Mouse (Mus musculus): Measurements from ENCODE around the gene Six1. TPM values are rescaled to one million over a fixed set of nuclear protein-coding genes. Genes with fewer than 3 reads are reported as not detected.
"Not testable (repeated sequence)": the region's sequence is repeated elsewhere in the genome, so short reads cannot be mapped to it uniquely, and the experiment has no call there.

Six1 gene
- polyA plus RNA-seq, 1 experiment from 2014 or later, result 1.9 TPM

DNA sequence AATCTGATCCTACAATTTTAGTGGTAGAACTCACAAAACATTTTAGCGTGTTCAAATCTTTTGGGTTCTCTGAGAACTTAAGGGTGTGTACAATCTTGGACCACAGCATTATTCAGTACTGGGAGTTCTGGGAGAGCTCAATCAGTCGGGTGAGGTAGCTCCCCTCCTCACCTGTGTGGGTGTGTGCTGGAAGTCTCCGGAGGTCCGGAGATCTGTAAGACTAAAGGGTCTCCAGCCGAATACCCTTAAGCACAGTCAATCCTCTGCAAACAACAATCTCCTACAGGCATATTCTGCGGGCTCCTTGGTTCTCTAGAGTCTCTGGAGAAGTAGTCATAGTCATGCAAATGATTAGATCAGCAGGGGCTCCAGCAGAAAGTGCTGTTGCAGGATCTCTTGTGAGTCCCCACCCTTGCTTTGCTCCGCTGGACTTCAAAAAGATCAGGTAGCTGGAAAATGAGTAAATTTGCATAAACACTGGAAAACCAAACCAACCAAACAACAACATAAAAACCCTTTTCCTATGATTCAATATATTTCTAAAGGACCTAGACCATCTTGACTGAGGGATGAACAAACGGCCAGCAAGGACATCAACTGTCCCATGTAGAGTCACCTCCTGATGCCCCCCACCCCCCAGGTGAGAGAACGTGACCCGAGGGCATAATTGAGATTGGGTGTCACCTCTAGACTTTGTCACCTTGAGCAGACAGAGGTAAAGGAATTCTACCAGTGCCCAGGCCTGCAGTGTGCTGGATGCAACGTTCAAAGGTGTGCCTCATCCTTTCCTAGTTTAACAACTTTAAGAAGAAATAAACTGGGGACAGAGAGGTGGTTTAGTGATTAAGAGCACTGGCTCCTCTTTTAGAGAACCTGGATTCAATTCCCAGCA, 32.3 kb upstream of the Six1 start:
- no peak overlapping the region for H3K4me3 ChIP-seq (replicated peaks; ENCODE audit: low read length)
- H3K9me3 ChIP-seq (replicated peaks; ENCODE audit: control insufficient read depth, low read length), result no peaks in the 10 kb centered on the region
- H3K27me3 ChIP-seq (ENCODE audit: control insufficient read depth, insufficient read depth, low read length), result 0 out of 2 replicates have a peak, but pooled peaks cover 5% of the 10 kb centered on the region
- no peaks in the 10 kb centered on the region for H3K4me1 ChIP-seq (ENCODE audit: control insufficient read depth, insufficient read depth, low read length)
- ATAC-seq (ENCODE audit: insufficient read depth, low FRiP score), result no peak
- WGBS, result 29% methylated on average over 11 of the region's 11 CpGs
- H3K27ac ChIP-seq (ENCODE audit: low read length), result no peak overlapping the region
- no peak overlapping the region for H3K4me2 ChIP-seq (ENCODE audit: low read depth, low read length)
- H3K36me3 ChIP-seq (ENCODE audit: control insufficient read depth, insufficient read depth, low read length), result no peaks in the 10 kb centered on the region
- no peak overlapping the region for H3K9ac ChIP-seq (ENCODE audit: low read length)

- ATAC-seq (ENCODE audit: insufficient read depth, low FRiP score), result no peak
- H3K4me1 ChIP-seq (ENCODE audit: control insufficient read depth, insufficient read depth, low read length), result no peaks in the 10 kb centered on the region
Observed at GRCm38 (mm10) chr12:73083773-73084172, 30.1 kb upstream of the Six1 start.

DNA sequence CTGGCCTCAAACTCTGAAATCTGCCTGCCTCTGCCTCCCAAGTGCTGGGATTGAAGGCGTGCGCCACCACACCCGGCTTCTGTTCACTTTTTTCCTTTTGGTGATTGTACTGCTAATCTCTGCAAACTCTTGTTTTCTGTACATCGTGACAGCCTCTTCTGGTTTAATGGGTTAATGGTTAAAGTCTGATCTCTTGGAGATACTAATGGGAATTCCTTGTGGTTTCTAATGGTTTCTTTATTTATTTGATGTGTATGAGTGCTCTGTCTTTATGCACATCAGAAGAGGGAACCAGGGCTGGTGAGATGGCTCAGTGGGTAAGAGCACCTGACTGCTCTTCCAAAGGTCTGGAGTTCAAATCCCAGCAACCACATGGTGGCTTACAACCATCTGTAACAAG, 28.1 kb upstream of the Six1 start:
- H3K27ac ChIP-seq (ENCODE audit: low read length); H3K4me3 ChIP-seq (replicated peaks; ENCODE audit: low read length); H3K4me1 ChIP-seq (ENCODE audit: control insufficient read depth, insufficient read depth, low read length); H3K9ac ChIP-seq (ENCODE audit: low read length); H3K4me2 ChIP-seq (ENCODE audit: low read depth, low read length); H3K9me3 ChIP-seq (replicated peaks; ENCODE audit: control insufficient read depth, low read length); H3K36me3 ChIP-seq (ENCODE audit: control insufficient read depth, insufficient read depth, low read length); H3K27me3 ChIP-seq (ENCODE audit: control insufficient read depth, insufficient read depth, low read length); ATAC-seq (ENCODE audit: insufficient read depth, low FRiP score): not testable (repeated sequence)
- 85% methylated on average over 4 of the region's 4 CpGs for WGBS

More at GRCm38 (mm10) chr12:73083773-73084172, 30.1 kb upstream of the Six1 start:
- Histone ChIP-seq H3K4me2 (ENCODE audit: low read depth, low read length) (no peak overlapping the region), H3K36me3 (ENCODE audit: control insufficient read depth, insufficient read depth, low read length) (no peaks in the 10 kb centered on the region), H3K4me3 (replicated peaks; ENCODE audit: low read length) (no peak overlapping the region), H3K9me3 (replicated peaks; ENCODE audit: control insufficient read depth, low read length) (no peaks in the 10 kb centered on the region), H3K27ac (ENCODE audit: low read length) (no peak overlapping the region), H3K27me3 (ENCODE audit: control insufficient read depth, insufficient read depth, low read length) (0 out of 2 replicates have a peak, but pooled peaks cover 5% of the 10 kb centered on the region), H3K9ac (ENCODE audit: low read length) (no peak overlapping the region)
- WGBS, result 68% methylated on average over 4 of the region's 4 CpGs

DNA sequence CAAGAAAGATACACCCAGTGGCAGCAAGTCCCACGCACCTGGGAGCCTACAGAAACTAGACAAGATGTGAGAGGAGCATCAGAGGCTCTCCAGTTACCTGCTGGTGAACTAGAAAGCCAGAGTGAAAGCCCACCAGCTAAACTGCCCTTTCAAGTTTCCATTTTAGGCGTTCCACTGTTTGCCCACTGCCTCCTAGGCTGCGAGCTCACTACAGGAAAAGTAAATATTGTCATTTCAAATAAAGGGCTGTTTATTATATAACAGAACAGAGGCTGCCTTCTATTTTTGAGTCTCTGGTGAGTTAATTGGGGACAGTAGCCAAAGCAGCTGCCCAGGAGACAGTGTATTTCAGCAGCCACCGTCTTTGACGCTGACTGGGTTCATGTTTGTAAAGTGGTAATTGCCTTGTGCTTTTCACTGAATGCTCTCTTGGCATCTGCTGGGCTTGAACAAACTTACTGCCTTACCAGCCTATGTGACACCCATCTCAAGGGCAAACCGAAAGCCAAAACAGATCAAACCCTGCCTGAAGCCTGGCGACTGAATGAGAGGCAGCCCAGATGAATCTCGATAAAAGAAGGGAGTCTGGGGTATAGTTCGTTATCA, 7.2 kb upstream of the Six1 start:
- Histone ChIP-seq H3K9ac (ENCODE audit: low read length) (no peak overlapping the region), H3K27me3 (ENCODE audit: control insufficient read depth, insufficient read depth, low read length) (peaks cover 16% of the 10 kb centered on the region), H3K36me3 (ENCODE audit: control insufficient read depth, insufficient read depth, low read length) (no peaks in the 10 kb centered on the region), H3K4me3 (replicated peaks; ENCODE audit: low read length) (no peak overlapping the region), H3K4me1 (ENCODE audit: control insufficient read depth, insufficient read depth, low read length) (no peaks in the 10 kb centered on the region; the same call in 1 of the 2 replicates), H3K27ac (ENCODE audit: low read length) (no peak overlapping the region), H3K4me2 (ENCODE audit: low read depth, low read length) (0 out of 2 replicates have a peak overlapping the region, but pooled peaks have one; percentile 21), H3K9me3 (replicated peaks; ENCODE audit: control insufficient read depth, low read length) (no peaks in the 10 kb centered on the region)
- ATAC-seq (ENCODE audit: insufficient read depth, low FRiP score), result no peak
- 39% methylated on average over 9 of the region's 9 CpGs for WGBS

- H3K9me3 ChIP-seq (replicated peaks; ENCODE audit: control insufficient read depth, low read length), result no peaks in the 10 kb centered on the region
- H3K4me3 ChIP-seq (replicated peaks; ENCODE audit: low read length), result no peak overlapping the region
- H3K4me1 ChIP-seq (ENCODE audit: control insufficient read depth, insufficient read depth, low read length), result no peaks in the 10 kb centered on the region; the same call in 1 of the 2 replicates
- H3K4me2 ChIP-seq (ENCODE audit: low read depth, low read length), result no peak overlapping the region
- H3K9ac ChIP-seq (ENCODE audit: low read length), result no peak overlapping the region
- H3K36me3 ChIP-seq (ENCODE audit: control insufficient read depth, insufficient read depth, low read length), result no peaks in the 10 kb centered on the region
- 78% methylated on average over 6 of the region's 6 CpGs for WGBS
- H3K27me3 ChIP-seq (ENCODE audit: control insufficient read depth, insufficient read depth, low read length), result peaks cover 46% of the 10 kb centered on the region
- no peak for ATAC-seq (ENCODE audit: insufficient read depth, low FRiP score)
- H3K27ac ChIP-seq (ENCODE audit: low read length), result no peak overlapping the region
Observed at GRCm38 (mm10) chr12:73057492-73057891, 3.8 kb upstream of the Six1 start.

GRCm38 (mm10) chr12:73055451-73055850, 1.8 kb upstream of the Six1 start:
- Histone ChIP-seq H3K27ac (ENCODE audit: low read length) (no peak overlapping the region), H3K4me3 (replicated peaks; ENCODE audit: low read length) (no peak overlapping the region), H3K9ac (ENCODE audit: low read length) (no peak overlapping the region), H3K4me2 (ENCODE audit: low read depth, low read length) (no peak overlapping the region), H3K4me1 (ENCODE audit: control insufficient read depth, insufficient read depth, low read length) (no peaks in the 10 kb centered on the region), H3K27me3 (ENCODE audit: control insufficient read depth, insufficient read depth, low read length) (peaks cover 60% of the 10 kb centered on the region), H3K9me3 (replicated peaks; ENCODE audit: control insufficient read depth, low read length) (no peaks in the 10 kb centered on the region), H3K36me3 (ENCODE audit: control insufficient read depth, insufficient read depth, low read length) (no peaks in the 10 kb centered on the region)
- no peak for ATAC-seq (ENCODE audit: insufficient read depth, low FRiP score)
- 17% methylated on average over 5 of the region's 5 CpGs for WGBS

DNA sequence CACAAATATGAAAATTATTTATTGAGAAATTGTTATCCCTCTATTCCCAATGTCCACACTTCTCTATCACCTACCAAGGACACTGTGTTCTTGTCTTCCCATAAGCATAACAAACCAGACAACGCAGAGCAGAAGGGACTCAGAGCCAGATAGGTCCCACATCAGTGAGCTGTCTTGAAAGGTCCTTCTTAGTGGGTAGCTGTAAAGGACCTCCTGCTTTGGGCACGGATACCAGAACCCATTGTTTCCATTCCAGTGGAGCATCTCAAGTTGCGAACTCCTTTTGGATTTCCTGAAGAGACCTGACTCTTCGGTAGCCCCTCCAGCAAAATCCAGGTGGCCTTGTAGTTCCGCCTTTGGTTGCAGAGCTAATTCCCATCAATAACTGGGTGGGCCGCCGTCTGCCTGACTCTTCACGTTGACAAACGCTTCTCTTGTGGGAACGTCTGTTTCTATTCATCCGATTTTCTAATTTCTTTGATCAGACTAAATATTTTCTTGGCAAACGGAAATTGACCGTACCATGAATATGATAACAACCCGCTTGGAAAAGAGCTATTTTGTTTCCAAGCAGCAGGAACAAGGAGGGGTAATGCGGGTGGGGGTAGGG, 994 bp upstream of the Six1 start:
- Histone ChIP-seq H3K4me3 (replicated peaks; ENCODE audit: low read length) (no peak overlapping the region), H3K27ac (ENCODE audit: low read length) (no peak overlapping the region), H3K4me1 (ENCODE audit: control insufficient read depth, insufficient read depth, low read length) (no peaks in the 10 kb centered on the region), H3K9me3 (replicated peaks; ENCODE audit: control insufficient read depth, low read length) (no peaks in the 10 kb centered on the region), H3K4me2 (ENCODE audit: low read depth, low read length) (no peak overlapping the region), H3K9ac (ENCODE audit: low read length) (no peak overlapping the region), H3K27me3 (ENCODE audit: control insufficient read depth, insufficient read depth, low read length) (peaks cover 67% of the 10 kb centered on the region), H3K36me3 (ENCODE audit: control insufficient read depth, insufficient read depth, low read length) (no peaks in the 10 kb centered on the region)
- 19% methylated on average over 15 of the region's 15 CpGs for WGBS
- no peak for ATAC-seq (ENCODE audit: insufficient read depth, low FRiP score)

DNA sequence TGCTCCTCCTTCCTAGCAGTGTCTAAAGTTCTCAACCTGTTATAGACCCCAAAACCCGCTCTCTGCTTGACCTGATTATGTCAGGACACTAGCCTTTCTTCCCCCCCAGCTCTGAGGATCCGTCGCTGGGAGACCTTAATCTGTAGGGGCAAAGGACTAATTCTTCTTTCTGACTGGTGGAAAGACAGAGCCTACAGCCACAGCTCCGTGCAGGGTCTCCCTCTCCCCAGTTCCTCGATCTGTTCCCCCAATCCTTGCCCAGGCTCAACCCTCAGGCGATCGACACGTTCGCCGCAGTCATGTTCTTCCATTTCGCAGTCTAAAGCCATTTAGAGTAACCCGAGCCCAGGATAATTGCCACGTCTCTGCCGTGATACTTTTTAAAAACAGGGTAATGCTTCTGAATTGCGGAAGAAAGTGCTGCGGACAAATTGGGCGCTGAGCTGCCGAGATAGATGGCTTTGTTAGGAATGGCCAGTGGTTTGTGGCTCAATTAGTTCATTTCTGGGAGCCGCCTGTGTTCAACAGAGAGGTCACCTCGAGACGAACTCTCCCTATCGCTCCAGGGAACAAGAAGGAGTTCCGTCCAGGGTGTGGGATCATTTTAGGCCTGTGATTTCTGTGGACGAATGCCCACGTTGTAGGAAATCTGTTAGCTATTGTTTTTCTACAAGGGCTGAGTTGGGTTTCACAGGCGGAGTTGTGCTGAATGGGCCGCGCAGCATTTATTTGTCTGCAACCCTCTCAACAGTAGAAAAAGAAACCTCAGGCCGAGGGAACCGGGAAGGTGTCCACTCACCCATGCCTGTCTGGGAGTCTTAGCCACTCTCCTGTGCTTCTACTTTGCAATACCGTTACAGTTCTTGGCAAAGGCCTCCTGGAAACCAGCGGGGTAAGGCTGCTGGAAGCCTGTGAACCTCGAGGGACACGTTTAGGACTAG, 766 bp downstream of the Six1 start:
- ATAC-seq (ENCODE audit: insufficient read depth, low FRiP score), result no peak

More for the DNA sequence above, 766 bp downstream of the Six1 start:
- H3K9ac ChIP-seq (ENCODE audit: low read length), result no peak overlapping the region
- H3K9me3 ChIP-seq (replicated peaks; ENCODE audit: control insufficient read depth, low read length), result no peaks in the 10 kb centered on the region
- H3K27me3 ChIP-seq (ENCODE audit: control insufficient read depth, insufficient read depth, low read length), result peaks cover 82% of the 10 kb centered on the region
- H3K4me2 ChIP-seq (ENCODE audit: low read depth, low read length), result peak overlapping the region; percentile 90
- no peak overlapping the region for H3K27ac ChIP-seq (ENCODE audit: low read length)
- peak overlapping the region; percentile 56 for H3K4me3 ChIP-seq (replicated peaks; ENCODE audit: low read length)
- no peaks in the 10 kb centered on the region for H3K4me1 ChIP-seq (ENCODE audit: control insufficient read depth, insufficient read depth, low read length)
- WGBS, result 11% methylated on average over 34 of the region's 34 CpGs
- no peaks in the 10 kb centered on the region for H3K36me3 ChIP-seq (ENCODE audit: control insufficient read depth, insufficient read depth, low read length)

All from stomach, embryonic 16.5 days (tissue).